Mouse (Mus musculus) embryonic facial prominence, embryonic 13.5 days (tissue): ENCODE measurements around the gene Relch. TPM values are rescaled to one million over a fixed set of nuclear protein-coding genes. Genes with fewer than 3 reads are reported as not detected.
"Not testable (repeated sequence)": the region's sequence is repeated elsewhere in the genome, so short reads cannot be mapped to it uniquely, and the experiment has no call there.

Experiments used
- ATAC-seq: fragments of 200-750 bp; cut with Nextera tagmentation; 2 replicates; pipeline ENCODE4 v1.8.0; 2017; ENCODE audit warnings: low read depth; ENCODE audit not compliant: insufficient number of reproducible peaks, insufficient read depth, low FRiP score, low TSS enrichment
- H3K27ac ChIP-seq: fragments of 300-500 bp; sonication (generic); 2 replicates; pipeline ENCODE4 v1.5.1; 2015; ENCODE audit warnings: moderate library complexity, mild to moderate bottlenecking, inconsistent platforms
- H3K27me3 ChIP-seq: fragments of 300-500 bp; sonication (generic); 2 replicates; pipeline ENCODE4 v1.6.1; 2015; ENCODE audit warnings: mild to moderate bottlenecking, inconsistent platforms
- H3K36me3 ChIP-seq: fragments of 300-500 bp; sonication (generic); 2 replicates; pipeline ENCODE4 v1.6.1; 2015; ENCODE audit warnings: mild to moderate bottlenecking, inconsistent platforms
- H3K4me1 ChIP-seq: fragments of 300-500 bp; sonication (generic); 2 replicates; pipeline ENCODE4 v1.6.1; 2015; ENCODE audit warnings: inconsistent platforms
- H3K4me2 ChIP-seq: fragments of 300-500 bp; sonication (generic); 2 replicates; pipeline ENCODE4 v1.6.1; 2015; ENCODE audit warnings: moderate library complexity, mild to moderate bottlenecking, inconsistent platforms
- H3K4me3 ChIP-seq: fragments of 300-500 bp; sonication (generic); 2 replicates; pipeline ENCODE4 v1.5.1; 2015; ENCODE audit warnings: mild to moderate bottlenecking, inconsistent platforms
- H3K9ac ChIP-seq: fragments of 300-500 bp; sonication (generic); 2 replicates; pipeline ENCODE4 v1.6.1; 2015; ENCODE audit warnings: mild to moderate bottlenecking, inconsistent platforms
- H3K9me3 ChIP-seq: fragments of 300-500 bp; sonication (generic); 2 replicates; pipeline ENCODE4 v1.6.1; 2016; ENCODE audit warnings: inconsistent platforms
- WGBS: fragments of 180-500 bp; shearing (Covaris S2); methylation state at CpG from one replicate; pipeline ENCODE4 v1.1.7; 2015; ENCODE audit warnings: mixed read lengths; 5-methylcytosine and 5-hydroxymethylcytosine counted together
- polyA plus RNA-seq: library from polyadenylated mRNA; unstranded; fragments of >200 nt; fragmentation: Nextera tagmentation; extraction: Ambion mirVana; gene quantifications from 2 replicates; pipeline ENCODE4 v1.2.1, GENCODE M21; 2015

The Relch gene
- polyA plus RNA-seq, 1 experiment from 2014 or later, result 30.1 TPM

DNA sequence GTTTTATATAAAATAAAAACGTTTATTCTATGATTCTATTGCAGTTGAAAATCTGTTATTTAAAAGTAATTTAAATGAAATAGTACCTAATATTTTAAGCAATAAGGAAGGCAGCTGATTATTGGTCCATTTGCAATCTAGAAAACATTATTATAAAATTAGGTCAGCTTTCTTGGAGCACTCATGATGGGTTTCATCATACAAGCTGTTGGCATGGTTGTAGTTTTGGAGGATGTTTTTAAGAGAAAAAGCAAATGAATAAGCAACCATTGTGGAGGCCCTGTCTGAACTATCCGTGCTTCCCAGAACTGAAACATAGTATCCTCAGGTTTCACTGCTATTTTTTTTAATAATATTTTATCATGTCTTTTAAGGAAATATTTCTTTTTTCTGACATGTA lies 31.9 kb downstream of the Relch start:
- WGBS, result 90% methylated on average over 2 of the region's 2 CpGs
- ATAC-seq, result no peak
- no peak overlapping the region for H3K9ac ChIP-seq

DNA sequence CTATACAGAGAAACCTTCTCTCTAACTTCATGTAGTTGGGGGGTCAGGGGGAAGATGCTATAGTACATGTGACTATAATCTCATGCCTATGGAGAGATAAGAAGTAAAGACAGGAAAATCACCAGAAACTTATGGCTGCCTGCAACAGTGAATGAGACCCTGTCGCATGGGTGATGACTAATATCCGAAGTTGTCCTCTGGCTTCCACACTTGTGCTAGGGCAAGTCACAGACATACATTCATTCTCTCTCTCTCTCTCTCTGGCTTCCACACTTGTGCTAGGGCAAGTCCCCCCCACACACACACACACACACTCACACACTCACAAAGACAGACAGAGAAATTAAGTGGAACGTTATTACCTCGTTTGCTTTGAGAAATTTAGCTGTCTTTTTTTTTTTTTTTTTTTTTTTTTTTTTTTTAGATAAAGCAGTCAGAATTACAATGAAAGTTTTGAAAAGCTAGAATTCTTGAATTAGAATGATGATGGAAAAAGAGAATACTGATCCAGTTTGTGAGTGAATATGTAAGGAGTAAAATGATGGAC lies 37.4 kb downstream of the Relch start:
- no peak for ATAC-seq
- no peak overlapping the region for H3K9ac ChIP-seq
- WGBS, result 86% methylated on average over 4 of the region's 4 CpGs

More for the DNA sequence above, 31.9 kb downstream of the Relch start:
- no peaks in the 10 kb centered on the region for H3K9me3 ChIP-seq
- H3K4me1 ChIP-seq, result no peaks in the 10 kb centered on the region
- H3K27ac ChIP-seq, result no peak overlapping the region
- no peak overlapping the region for H3K4me3 ChIP-seq
- peaks cover 11% of the 10 kb centered on the region for H3K36me3 ChIP-seq
- no peaks in the 10 kb centered on the region for H3K27me3 ChIP-seq
- H3K4me2 ChIP-seq, result no peak overlapping the region

DNA sequence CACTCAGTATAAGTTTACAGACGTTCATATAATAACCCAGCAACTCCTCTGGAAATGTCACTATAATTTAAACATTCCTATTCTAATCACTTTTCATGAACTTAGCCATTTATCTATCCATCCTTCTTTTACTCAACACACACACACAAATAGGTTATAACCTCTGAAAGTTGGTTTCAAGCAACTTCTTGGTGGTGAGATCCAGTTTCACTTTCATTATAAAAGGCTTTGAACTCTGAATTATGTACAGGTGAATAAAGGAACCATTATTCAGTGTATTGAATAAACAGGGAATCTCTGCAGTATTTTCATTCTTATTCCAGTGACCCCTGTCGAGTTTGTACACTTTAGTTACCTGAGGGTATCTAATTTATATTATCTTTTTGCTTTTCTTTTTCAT lies 45.8 kb downstream of the Relch start:
- Histone ChIP-seq H3K4me1 (no peaks in the 10 kb centered on the region), H3K27me3 (no peaks in the 10 kb centered on the region), H3K36me3 (peaks cover 24% of the 10 kb centered on the region), H3K9ac (no peak overlapping the region), H3K9me3 (no peaks in the 10 kb centered on the region), H3K4me2 (no peak overlapping the region), H3K4me3 (no peak overlapping the region), H3K27ac (no peak overlapping the region)
- ATAC-seq, result no peak
- WGBS, result 52% methylated on average over 2 of the region's 2 CpGs

More for the DNA sequence above, 37.4 kb downstream of the Relch start:
- Histone ChIP-seq H3K9me3 (no peaks in the 10 kb centered on the region), H3K27ac (no peak overlapping the region), H3K4me3 (no peak overlapping the region), H3K27me3 (no peaks in the 10 kb centered on the region), H3K4me1 (no peaks in the 10 kb centered on the region), H3K4me2 (no peak overlapping the region), H3K36me3 (peaks cover 12% of the 10 kb centered on the region; the same call in 1 of the 2 replicates)

DNA sequence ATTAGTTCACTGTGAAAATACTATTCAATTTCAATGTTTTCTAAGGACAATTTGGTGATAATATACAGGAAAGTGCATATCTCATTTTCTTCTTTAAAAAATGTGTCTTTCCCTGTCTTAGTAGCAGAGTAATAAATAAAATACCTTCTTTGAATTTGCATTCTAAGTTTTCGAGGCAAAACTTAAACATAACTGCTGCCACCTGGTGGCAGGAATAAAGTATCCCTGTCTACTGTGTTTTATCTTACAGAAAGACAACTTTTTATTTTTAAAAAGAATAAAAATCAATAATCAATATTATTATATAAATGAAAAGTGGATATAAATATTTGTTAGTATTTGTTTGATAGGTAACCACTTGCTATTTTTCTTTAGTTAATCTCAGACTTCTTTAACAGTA lies 47.6 kb downstream of the Relch start:
- 40% methylated on average over 1 of the region's 1 CpGs for WGBS
- no peak for ATAC-seq
- no peak overlapping the region for H3K4me3 ChIP-seq
- H3K4me2 ChIP-seq, result no peak overlapping the region
- H3K4me1 ChIP-seq, result no peaks in the 10 kb centered on the region
- peaks cover 25% of the 10 kb centered on the region for H3K36me3 ChIP-seq
- no peaks in the 10 kb centered on the region for H3K9me3 ChIP-seq
- no peak overlapping the region for H3K9ac ChIP-seq
- no peaks in the 10 kb centered on the region for H3K27me3 ChIP-seq
- H3K27ac ChIP-seq, result no peak overlapping the region

DNA sequence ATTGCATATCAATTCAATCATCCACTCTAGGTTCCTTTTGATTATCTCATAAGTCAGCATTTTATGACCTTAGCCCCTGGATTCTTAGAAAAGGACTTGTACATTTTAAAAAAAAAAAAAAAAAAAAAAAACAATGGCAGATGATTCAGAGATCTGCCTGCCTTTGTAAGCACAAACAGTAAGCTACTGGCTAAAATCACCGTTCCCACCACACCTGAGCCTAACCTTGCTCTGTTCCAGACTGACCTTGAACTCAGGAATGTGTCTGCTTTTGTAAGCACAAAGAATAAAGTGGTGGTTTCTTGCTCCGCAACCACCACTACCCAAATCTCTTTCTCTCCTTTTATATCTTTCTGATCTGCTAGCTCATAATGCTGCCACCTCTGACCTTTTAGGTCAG lies 49.2 kb downstream of the Relch start:
- H3K4me1 ChIP-seq, result no peaks in the 10 kb centered on the region
- no peak overlapping the region for H3K4me2 ChIP-seq
- no peaks in the 10 kb centered on the region for H3K9me3 ChIP-seq
- H3K4me3 ChIP-seq, result no peak overlapping the region
- H3K27me3 ChIP-seq, result no peaks in the 10 kb centered on the region
- ATAC-seq, result no peak
- H3K27ac ChIP-seq, result no peak overlapping the region
- WGBS, result 95% methylated on average over 2 of the region's 2 CpGs
- peaks cover 16% of the 10 kb centered on the region for H3K36me3 ChIP-seq
- H3K9ac ChIP-seq, result no peak overlapping the region

DNA sequence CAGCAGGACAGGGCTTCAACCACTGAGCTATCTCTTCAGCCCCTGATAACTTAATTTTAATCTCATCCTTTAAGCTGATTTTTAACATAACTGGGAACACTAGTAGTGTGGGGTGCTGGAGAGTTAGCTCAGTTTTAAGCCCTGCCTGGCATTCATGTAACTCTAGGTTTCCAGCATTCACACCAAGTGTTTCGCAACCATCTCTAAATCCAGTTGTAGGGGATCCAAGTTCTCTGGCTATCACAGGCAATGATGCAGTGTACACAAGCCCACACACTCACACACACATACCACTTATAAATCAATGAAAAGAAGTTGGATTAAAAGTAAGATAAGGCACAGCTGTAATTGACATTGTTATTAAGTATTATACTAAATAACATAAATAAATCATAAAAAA lies 54.7 kb downstream of the Relch start:
- Histone ChIP-seq H3K4me2 (no peak overlapping the region), H3K36me3 (peaks cover 25% of the 10 kb centered on the region), H3K4me3 (no peak overlapping the region), H3K4me1 (no peaks in the 10 kb centered on the region), H3K27me3 (no peaks in the 10 kb centered on the region), H3K9me3 (no peaks in the 10 kb centered on the region), H3K27ac (no peak overlapping the region), H3K9ac (no peak overlapping the region)
- WGBS, result 97% methylated on average over 1 of the region's 1 CpGs
- no peak for ATAC-seq

DNA sequence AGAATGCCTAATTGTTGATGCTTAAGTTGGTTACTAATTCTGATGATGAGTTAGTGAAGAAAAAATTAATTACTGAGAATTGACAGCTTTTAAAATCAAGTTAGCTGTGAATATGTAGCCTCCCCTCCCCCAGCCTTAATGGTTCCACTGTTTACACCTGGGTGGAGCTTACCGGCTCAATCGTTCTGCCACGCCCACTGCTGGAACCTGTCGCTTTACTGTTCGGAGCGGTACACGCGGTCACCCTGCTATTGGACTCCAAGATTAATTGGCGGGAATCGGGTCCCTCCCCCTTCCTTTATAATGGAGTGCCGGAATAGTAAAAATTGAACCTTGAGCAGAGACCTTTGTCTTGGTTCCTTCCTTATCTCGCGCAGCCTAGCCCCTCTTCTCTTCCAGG lies 65.6 kb downstream of the Relch start:
- WGBS, result 94% methylated on average over 13 of the region's 13 CpGs

DNA sequence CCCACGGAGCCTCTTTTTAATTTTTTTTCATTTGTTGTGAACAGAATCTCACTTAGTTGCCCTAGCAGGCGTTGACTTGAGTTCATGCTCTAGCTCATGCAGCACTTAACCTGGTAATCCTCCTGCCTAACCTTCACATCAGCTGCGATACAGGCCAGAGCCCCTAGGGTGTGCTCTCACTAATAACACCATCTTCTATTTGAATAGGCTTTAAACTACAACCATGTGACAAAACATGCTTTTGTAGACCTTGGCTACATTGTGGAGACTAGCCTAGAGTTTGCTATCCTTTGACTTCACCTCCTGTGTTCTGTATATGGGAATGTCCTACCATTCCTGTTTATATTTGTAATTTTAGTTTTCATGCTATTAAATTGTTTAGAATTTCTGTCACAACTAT lies 71.7 kb downstream of the Relch start:
- 78% methylated on average over 3 of the region's 3 CpGs for WGBS
- Histone ChIP-seq H3K36me3 (peaks cover 21% of the 10 kb centered on the region), H3K4me2 (no peak overlapping the region), H3K4me3 (no peak overlapping the region), H3K27ac (no peak overlapping the region), H3K9ac (no peak overlapping the region), H3K27me3 (no peaks in the 10 kb centered on the region), H3K9me3 (no peaks in the 10 kb centered on the region), H3K4me1 (no peaks in the 10 kb centered on the region)
- no peak for ATAC-seq

More for the DNA sequence above, 65.6 kb downstream of the Relch start:
- not testable (repeated sequence) for H3K27ac ChIP-seq, H3K9ac ChIP-seq, H3K27me3 ChIP-seq, H3K4me1 ChIP-seq, H3K9me3 ChIP-seq, H3K4me2 ChIP-seq, H3K4me3 ChIP-seq, ATAC-seq
- H3K36me3 ChIP-seq, result peaks cover 22% of the 10 kb centered on the region

DNA sequence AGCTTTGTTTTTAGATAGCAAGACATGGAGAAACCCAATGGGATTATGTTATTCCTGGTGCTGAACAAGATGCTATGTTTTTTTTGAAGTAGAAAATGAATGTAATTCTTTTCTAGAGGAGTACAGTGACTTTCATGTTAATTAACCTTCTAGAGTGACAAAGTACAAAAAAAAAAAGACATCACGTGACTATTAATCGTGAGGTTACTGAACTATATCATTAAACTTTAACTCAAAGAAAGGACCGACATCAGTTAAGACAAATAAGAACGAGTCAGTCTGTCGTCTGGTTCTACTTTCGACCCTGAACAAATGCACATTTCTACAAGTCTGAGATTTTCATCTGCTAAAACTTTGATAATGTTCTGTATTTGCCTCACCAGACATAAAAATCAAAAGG lies 74.7 kb downstream of the Relch start:
- Histone ChIP-seq H3K4me2 (no peak overlapping the region), H3K27me3 (no peaks in the 10 kb centered on the region), H3K9me3 (no peaks in the 10 kb centered on the region), H3K36me3 (peaks cover 35% of the 10 kb centered on the region), H3K27ac (no peak overlapping the region), H3K4me1 (no peaks in the 10 kb centered on the region), H3K9ac (no peak overlapping the region), H3K4me3 (no peak overlapping the region)
- 77% methylated on average over 6 of the region's 6 CpGs for WGBS
- no peak for ATAC-seq

DNA sequence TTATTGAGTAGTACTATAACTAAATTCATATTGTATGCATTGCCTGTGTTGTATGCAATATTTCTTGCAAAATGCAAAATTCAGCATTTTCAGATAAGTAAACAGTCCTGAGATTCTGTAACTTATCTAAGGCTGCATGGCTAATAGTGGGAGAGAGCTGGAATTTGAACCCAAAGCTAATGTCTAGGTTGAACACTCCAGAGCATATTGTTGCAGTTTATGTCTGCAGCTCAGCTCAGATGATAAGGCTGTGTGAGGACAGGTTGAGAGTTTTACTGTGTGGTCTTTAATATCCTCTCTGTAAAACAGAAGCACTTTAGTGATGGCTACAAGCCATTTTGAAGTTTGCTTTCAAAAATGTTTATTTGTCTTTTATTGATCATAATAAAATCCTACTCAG lies 75.8 kb downstream of the Relch start:
- no peak overlapping the region for H3K9ac ChIP-seq
- no peak for ATAC-seq
- H3K9me3 ChIP-seq, result no peaks in the 10 kb centered on the region
- no peak overlapping the region for H3K27ac ChIP-seq
- no peaks in the 10 kb centered on the region for H3K4me1 ChIP-seq
- no peak overlapping the region for H3K4me3 ChIP-seq
- no peak overlapping the region for H3K4me2 ChIP-seq
- no peaks in the 10 kb centered on the region for H3K27me3 ChIP-seq
- H3K36me3 ChIP-seq, result peaks cover 40% of the 10 kb centered on the region

DNA sequence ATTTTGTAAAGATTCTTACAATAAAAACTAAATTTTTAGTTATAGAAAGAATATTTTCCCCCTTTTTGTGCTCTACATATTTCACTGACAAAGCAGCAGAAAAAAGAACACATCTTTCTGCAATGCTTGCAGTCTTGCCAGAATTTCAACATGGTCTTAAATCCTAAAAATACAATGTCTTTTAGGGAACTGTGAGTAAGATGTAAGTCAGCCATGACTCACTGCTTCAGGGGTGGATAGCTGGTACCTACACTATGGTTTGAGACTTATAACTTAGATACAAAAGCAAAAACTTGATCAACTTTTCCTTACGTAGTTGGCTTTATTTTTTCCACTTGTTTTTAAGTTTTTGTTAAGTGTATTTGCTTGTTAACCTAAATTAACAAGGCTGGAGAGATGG lies 78.8 kb downstream of the Relch start:
- WGBS, result 94% methylated on average over 1 of the region's 1 CpGs
- no peak for ATAC-seq
- H3K4me1 ChIP-seq, result no peaks in the 10 kb centered on the region
- H3K9me3 ChIP-seq, result no peaks in the 10 kb centered on the region
- no peak overlapping the region for H3K4me2 ChIP-seq
- no peak overlapping the region for H3K27ac ChIP-seq
- peaks cover 48% of the 10 kb centered on the region for H3K36me3 ChIP-seq
- no peak overlapping the region for H3K4me3 ChIP-seq
- H3K9ac ChIP-seq, result no peak overlapping the region
- no peaks in the 10 kb centered on the region for H3K27me3 ChIP-seq

DNA sequence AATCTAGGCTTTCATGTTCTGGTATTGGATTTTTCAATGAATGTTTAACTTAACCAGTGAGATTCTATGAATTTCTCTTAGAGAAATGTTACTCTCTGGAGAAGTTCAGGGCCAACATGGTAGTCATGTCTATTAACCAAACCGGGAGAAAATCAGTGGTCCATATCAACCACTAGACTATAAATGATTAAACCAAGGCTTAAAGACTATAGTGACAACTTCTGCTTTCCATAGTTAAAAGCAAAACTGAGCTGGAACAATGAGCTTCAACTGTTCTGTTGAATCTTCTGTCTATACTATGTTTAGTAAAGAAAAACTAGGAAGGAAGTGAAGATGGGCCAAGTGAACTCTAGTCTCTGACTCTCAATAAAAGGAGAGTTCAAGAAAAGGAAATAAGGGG lies 82.8 kb downstream of the Relch start:
- WGBS, result 92% methylated on average over 1 of the region's 1 CpGs
- no peak overlapping the region for H3K9ac ChIP-seq
- H3K4me3 ChIP-seq, result no peak overlapping the region
- H3K36me3 ChIP-seq, result peaks cover 53% of the 10 kb centered on the region
- ATAC-seq, result no peak
- no peaks in the 10 kb centered on the region for H3K9me3 ChIP-seq
- no peak overlapping the region for H3K27ac ChIP-seq
- H3K4me1 ChIP-seq, result no peaks in the 10 kb centered on the region
- no peaks in the 10 kb centered on the region for H3K27me3 ChIP-seq
- H3K4me2 ChIP-seq, result no peak overlapping the region
